Mouse (Mus musculus): ENCODE measurements at regions not wholly inside any gene's neighbourhood (a gene's known extent, or its start where the extent isn't known, plus 50 kb on each side); places are given as distances from the start of the nearest gene placed in this dataset.

DNA sequence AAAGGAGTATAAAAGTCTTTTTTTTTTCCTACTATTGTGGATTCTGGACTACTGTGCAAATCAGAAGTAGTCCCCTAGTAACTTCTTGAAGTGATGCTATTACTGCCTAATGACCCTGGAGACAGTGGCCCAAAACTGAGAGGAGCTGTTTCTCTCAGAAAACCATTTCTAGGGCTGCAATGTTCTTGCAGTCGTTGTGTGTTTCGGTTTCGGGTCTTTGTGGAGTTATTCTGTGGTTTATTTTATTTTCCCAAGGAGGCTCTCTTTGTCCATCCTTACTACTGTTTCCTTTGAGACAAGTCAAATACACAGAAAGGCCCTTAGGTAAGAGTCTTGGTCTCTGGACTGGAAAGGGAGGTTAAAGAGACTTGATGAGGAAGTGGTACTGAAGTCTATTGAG is 258.9 kb downstream of the Adgrl2 start:
- TF ChIP-seq CTCF (IDR thresholded peaks at IDR 0.05; ENCODE audit: extremely low read depth, insufficient read length, insufficient replicate concordance, low read depth, low read length) (no peak), POLR2A (IDR thresholded peaks at IDR 0.05; ENCODE audit: low read depth, low read length) (no peak)
- Histone ChIP-seq H3K4me1 (ENCODE audit: control insufficient read depth, insufficient read depth, insufficient read length, low read length) (peaks cover 7% of the 10 kb centered on the region; the same call in 1 of the 2 replicates), H3K36me3 (ENCODE audit: control insufficient read depth, insufficient read depth, low read length) (no peaks in the 10 kb centered on the region), H3K27me3 (ENCODE audit: control insufficient read depth, insufficient read depth, low read length) (no peaks in the 10 kb centered on the region), H3K27ac (ENCODE audit: insufficient read depth, low read depth, low read length) (no peak overlapping the region), H3K4me3 (ENCODE audit: low read depth, low read length) (no peak overlapping the region)
- 85% methylated on average over 3 of the region's 3 CpGs for WGBS

DNA sequence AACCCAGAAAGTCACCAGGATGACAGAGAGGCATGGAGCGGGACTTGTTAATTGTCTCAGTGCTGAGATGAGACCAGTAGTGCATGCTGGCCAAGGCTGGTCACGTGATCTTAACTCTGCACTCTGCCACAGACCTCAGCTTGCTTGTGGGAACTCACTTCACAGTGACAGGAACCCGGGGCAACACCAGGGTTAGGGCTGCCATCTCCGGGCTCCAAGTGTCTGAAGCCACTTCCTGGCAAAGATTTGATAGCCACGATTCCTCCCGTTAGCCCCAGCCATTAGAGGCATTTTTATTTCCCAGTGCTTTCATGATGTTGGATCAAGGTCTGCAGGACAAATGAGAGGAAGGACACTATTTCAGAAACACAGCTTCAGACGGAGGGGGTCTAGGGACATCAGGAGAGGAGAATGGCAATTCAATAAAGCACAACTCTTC is 261.1 kb downstream of the Adgrl2 start:
- WGBS, result 71% methylated on average over 7 of the region's 7 CpGs
- no peak overlapping the region for H3K27ac ChIP-seq (ENCODE audit: insufficient read depth, low read depth, low read length)
- H3K4me3 ChIP-seq (ENCODE audit: low read depth, low read length), result no peak overlapping the region
- TF ChIP-seq POLR2A (IDR thresholded peaks at IDR 0.05; ENCODE audit: low read depth, low read length) (no peak), CTCF (IDR thresholded peaks at IDR 0.05; ENCODE audit: extremely low read depth, insufficient read length, insufficient replicate concordance, low read depth, low read length) (no peak)
- no peaks in the 10 kb centered on the region for H3K36me3 ChIP-seq (ENCODE audit: control insufficient read depth, insufficient read depth, low read length)
- H3K4me1 ChIP-seq (ENCODE audit: control insufficient read depth, insufficient read depth, insufficient read length, low read length), result peaks cover 7% of the 10 kb centered on the region; the same call in 1 of the 2 replicates
- H3K27me3 ChIP-seq (ENCODE audit: control insufficient read depth, insufficient read depth, low read length), result no peaks in the 10 kb centered on the region

DNA sequence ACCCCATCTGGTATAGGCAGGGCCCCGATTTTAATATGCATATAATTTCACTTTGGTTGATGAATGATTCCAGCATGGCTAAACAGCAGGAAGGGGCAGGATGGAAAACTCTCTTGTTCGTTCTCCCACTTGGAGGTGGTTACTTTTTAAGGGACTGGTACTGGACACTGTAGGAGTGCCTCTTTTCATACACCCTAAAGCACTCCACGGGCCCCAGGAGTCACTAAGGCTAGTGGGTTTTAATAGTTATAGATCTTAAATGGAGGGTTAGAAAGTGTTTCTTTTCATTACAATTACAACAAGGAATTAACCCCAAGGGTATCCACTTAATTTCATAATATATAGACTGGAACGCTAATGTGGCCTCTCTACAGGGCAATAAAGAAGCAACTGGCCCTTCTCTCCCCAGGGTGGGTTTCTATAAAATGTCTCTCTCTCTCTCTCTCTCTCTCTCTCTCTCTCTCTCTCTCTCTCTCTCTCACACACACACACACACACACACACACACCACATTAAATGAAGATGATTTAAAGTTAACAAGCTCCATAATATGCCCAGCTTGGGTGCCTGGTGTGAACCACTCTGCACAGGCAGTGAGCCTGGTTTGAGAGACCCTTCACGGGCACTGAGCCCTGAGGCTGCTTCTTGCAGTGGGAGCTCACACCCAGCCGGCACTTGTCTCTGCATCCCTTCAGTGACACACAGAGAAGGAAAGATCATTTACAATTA is 261.7 kb downstream of the Adgrl2 start:
- H3K4me1 ChIP-seq (ENCODE audit: control insufficient read depth, insufficient read depth, insufficient read length, low read length), result peaks cover 7% of the 10 kb centered on the region; the same call in 1 of the 2 replicates
- 82% methylated on average over 6 of the region's 6 CpGs for WGBS
- no peaks in the 10 kb centered on the region for H3K27me3 ChIP-seq (ENCODE audit: control insufficient read depth, insufficient read depth, low read length)
- TF ChIP-seq CTCF (IDR thresholded peaks at IDR 0.05; ENCODE audit: extremely low read depth, insufficient read length, insufficient replicate concordance, low read depth, low read length) (no peak), POLR2A (IDR thresholded peaks at IDR 0.05; ENCODE audit: low read depth, low read length) (no peak)
- no peak overlapping the region for H3K27ac ChIP-seq (ENCODE audit: insufficient read depth, low read depth, low read length)
- H3K4me3 ChIP-seq (ENCODE audit: low read depth, low read length), result no peak overlapping the region
- H3K36me3 ChIP-seq (ENCODE audit: control insufficient read depth, insufficient read depth, low read length), result no peaks in the 10 kb centered on the region

DNA sequence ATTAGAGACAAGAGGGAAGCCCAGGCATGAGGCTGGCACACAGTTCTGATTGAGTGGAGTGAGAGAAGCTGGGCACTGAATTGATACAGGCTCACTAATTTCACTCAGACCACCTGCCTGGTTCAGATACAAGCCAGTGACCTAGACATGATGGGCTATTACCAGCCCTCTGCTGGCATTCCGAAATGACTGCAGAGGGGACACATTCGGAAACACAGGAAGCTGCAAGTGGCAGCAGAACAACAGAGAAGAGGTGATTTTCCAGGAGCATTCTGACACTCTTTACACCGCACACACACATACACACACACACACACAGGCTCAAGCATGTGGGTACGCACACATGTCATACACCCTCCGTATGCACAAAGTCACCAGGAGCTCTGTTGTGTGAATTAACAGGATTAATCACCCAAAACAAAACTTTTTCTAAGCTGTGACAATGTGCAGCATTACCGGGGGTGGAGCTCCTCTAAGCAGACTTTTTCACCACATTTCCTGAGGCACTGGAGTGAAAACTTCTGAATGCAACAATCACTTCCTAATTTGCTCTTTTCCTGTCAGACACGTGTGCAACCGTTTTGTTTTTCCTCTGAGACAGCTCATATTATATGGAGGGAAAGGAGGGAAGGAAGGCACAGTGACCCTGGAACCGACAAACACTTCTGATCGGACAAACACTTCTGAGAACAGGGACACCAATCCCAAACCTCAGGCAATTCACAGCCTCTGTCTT is 263.6 kb downstream of the Adgrl2 start:
- H3K27ac ChIP-seq (ENCODE audit: insufficient read depth, low read depth, low read length), result no peak overlapping the region
- H3K27me3 ChIP-seq (ENCODE audit: control insufficient read depth, insufficient read depth, low read length), result no peaks in the 10 kb centered on the region
- TF ChIP-seq CTCF (IDR thresholded peaks at IDR 0.05; ENCODE audit: extremely low read depth, insufficient read length, insufficient replicate concordance, low read depth, low read length), result no peak
- no peak for TF ChIP-seq POLR2A (IDR thresholded peaks at IDR 0.05; ENCODE audit: low read depth, low read length)
- no peaks in the 10 kb centered on the region for H3K36me3 ChIP-seq (ENCODE audit: control insufficient read depth, insufficient read depth, low read length)
- H3K4me1 ChIP-seq (ENCODE audit: control insufficient read depth, insufficient read depth, insufficient read length, low read length), result peaks cover 2% of the 10 kb centered on the region; the same call in 1 of the 2 replicates
- 61% methylated on average over 10 of the region's 10 CpGs for WGBS
- H3K4me3 ChIP-seq (ENCODE audit: low read depth, low read length), result no peak overlapping the region

DNA sequence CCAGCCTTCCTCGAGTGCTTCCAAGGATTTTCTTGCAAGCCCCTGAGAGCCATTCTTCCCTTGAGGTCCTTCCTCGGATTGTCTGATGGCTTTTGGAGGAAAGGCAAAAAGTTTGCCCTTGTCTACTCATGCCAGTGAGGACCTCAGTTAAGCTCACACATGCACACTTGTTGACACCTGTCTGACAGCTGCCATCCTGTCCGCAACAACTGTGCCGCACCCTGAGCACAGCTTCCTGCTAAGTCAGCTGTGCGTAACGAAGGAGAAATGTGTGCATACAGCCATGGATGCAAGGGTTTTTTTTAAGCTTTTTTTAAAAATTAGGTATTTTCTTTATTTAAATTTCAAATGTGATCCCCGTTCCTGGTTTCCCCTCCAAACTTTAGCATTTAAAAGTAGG is 293.8 kb downstream of the Adgrl2 start:
- WGBS, result 74% methylated on average over 7 of the region's 7 CpGs
- H3K4me1 ChIP-seq (ENCODE audit: control insufficient read depth, insufficient read depth, insufficient read length, low read length), result no peaks in the 10 kb centered on the region
- no peak overlapping the region for H3K4me3 ChIP-seq (ENCODE audit: low read depth, low read length)
- TF ChIP-seq POLR2A (IDR thresholded peaks at IDR 0.05; ENCODE audit: low read depth, low read length) (no peak), CTCF (IDR thresholded peaks at IDR 0.05; ENCODE audit: extremely low read depth, insufficient read length, insufficient replicate concordance, low read depth, low read length) (no peak)
- no peaks in the 10 kb centered on the region for H3K27me3 ChIP-seq (ENCODE audit: control insufficient read depth, insufficient read depth, low read length)
- no peak overlapping the region for H3K27ac ChIP-seq (ENCODE audit: insufficient read depth, low read depth, low read length)
- no peaks in the 10 kb centered on the region for H3K36me3 ChIP-seq (ENCODE audit: control insufficient read depth, insufficient read depth, low read length)

DNA sequence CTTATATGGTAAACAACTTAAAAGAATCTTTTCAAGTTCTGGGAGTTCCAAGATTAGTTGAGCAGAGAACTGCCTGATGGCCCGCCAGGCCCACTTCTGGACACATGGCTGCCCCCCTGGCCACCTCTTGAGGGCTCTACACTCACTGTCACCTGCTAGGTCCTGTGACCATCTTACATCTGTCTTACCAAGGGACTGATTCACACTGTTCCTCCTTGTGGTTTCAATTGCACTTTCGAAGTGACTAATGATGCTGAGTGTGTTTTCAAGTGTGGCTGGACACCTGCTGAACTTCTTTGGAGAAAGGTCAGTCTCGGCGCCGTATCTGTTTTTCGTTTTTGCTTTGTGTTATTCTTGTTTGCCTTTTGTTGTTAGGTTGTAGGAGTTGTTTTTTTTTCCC is 294.9 kb downstream of the Adgrl2 start:
- Histone ChIP-seq H3K4me3 (ENCODE audit: low read depth, low read length) (no peak overlapping the region), H3K27me3 (ENCODE audit: control insufficient read depth, insufficient read depth, low read length) (no peaks in the 10 kb centered on the region), H3K4me1 (ENCODE audit: control insufficient read depth, insufficient read depth, insufficient read length, low read length) (no peaks in the 10 kb centered on the region), H3K27ac (ENCODE audit: insufficient read depth, low read depth, low read length) (no peak overlapping the region), H3K36me3 (ENCODE audit: control insufficient read depth, insufficient read depth, low read length) (no peaks in the 10 kb centered on the region)
- WGBS, result 84% methylated on average over 6 of the region's 6 CpGs
- TF ChIP-seq POLR2A (IDR thresholded peaks at IDR 0.05; ENCODE audit: low read depth, low read length) (no peak), CTCF (IDR thresholded peaks at IDR 0.05; ENCODE audit: extremely low read depth, insufficient read length, insufficient replicate concordance, low read depth, low read length) (no peak)

DNA sequence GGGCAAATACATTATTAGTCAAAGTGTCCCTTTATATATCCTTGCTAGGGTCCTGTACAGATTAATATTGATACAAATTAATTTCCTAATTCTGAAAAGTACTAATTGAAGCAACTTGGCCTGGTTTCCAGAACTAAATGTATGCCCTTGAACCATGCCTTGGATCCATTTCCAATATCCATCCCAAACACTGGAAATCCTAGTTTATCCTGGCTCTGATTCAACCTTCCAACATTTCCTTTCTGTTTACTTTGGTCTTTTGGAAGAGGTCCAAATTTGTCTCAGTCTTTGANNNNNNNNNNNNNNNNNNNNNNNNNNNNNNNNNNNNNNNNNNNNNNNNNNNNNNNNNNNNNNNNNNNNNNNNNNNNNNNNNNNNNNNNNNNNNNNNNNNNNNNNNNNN is 307.2 kb downstream of the Adgrl2 start:
- Histone ChIP-seq H3K4me1 (ENCODE audit: control insufficient read depth, insufficient read depth, insufficient read length, low read length) (no peaks in the 10 kb centered on the region; the same call in 1 of the 2 replicates), H3K27ac (ENCODE audit: insufficient read depth, low read depth, low read length) (no peak overlapping the region), H3K4me3 (ENCODE audit: low read depth, low read length) (no peak overlapping the region), H3K27me3 (ENCODE audit: control insufficient read depth, insufficient read depth, low read length) (no peaks in the 10 kb centered on the region), H3K36me3 (ENCODE audit: control insufficient read depth, insufficient read depth, low read length) (no peaks in the 10 kb centered on the region)
- TF ChIP-seq POLR2A (IDR thresholded peaks at IDR 0.05; ENCODE audit: low read depth, low read length) (no peak), CTCF (IDR thresholded peaks at IDR 0.05; ENCODE audit: extremely low read depth, insufficient read length, insufficient replicate concordance, low read depth, low read length) (no peak)
